26 mouse cellular contexts compared by ENCODE assay signal in genomic region chr11:29870174-29870573, GRCm38 (mm10). TPM values are rescaled to one million over a fixed set of nuclear protein-coding genes. Genes with fewer than 3 reads are reported as not detected.
"Had no signal": no experiment of that assay in that cellular context is flagged by ENCODE, and none has a peak within 500 bp of the region (broad histone marks: within the 10 kb centered on the region; RNA-seq: fewer than 3 reads in every experiment).

No protein-coding gene starts in this region.

- H3K27me3 ChIP-seq: heart, embryonic 13.5 days; heart, embryonic 15.5 days; hindbrain, embryonic 13.5 days; hindbrain, embryonic 15.5 days; limb, embryonic 12.5 days; liver, embryonic 13.5 days; liver, embryonic 15.5 days had no signal

- H3K4me2 ChIP-seq: heart, embryonic 11.5 days; heart, embryonic 13.5 days; heart, embryonic 15.5 days; hindbrain, embryonic 13.5 days; hindbrain, embryonic 15.5 days; limb, embryonic 12.5 days; liver, embryonic 13.5 days; liver, embryonic 15.5 days had no signal

- H3K9ac ChIP-seq: heart, embryonic 13.5 days; heart, embryonic 15.5 days; hindbrain, embryonic 13.5 days; hindbrain, embryonic 15.5 days; limb, embryonic 12.5 days; liver, embryonic 13.5 days; liver, embryonic 15.5 days had no signal

- H3K36me3 ChIP-seq: heart, embryonic 13.5 days; heart, embryonic 15.5 days; hindbrain, embryonic 13.5 days; hindbrain, embryonic 15.5 days; limb, embryonic 10.5 days; limb, embryonic 12.5 days; liver, embryonic 13.5 days; liver, embryonic 15.5 days had no signal

- H3K27ac ChIP-seq: heart, adult 2 months; heart, embryonic 13.5 days; heart, embryonic 15.5 days; hindbrain, embryonic 13.5 days; hindbrain, embryonic 15.5 days; hindbrain, postnatal 0 days; kidney, postnatal 0 days; limb, embryonic 10.5 days; limb, embryonic 12.5 days; liver, embryonic 13.5 days; liver, embryonic 15.5 days had no signal

- H3K4me1 ChIP-seq: heart, embryonic 13.5 days; heart, embryonic 15.5 days; hindbrain, embryonic 13.5 days; hindbrain, embryonic 15.5 days; limb, embryonic 10.5 days; limb, embryonic 12.5 days; liver, embryonic 13.5 days; liver, embryonic 15.5 days had no signal

- H3K9me3 ChIP-seq: heart, embryonic 13.5 days; heart, embryonic 15.5 days; hindbrain, embryonic 13.5 days; hindbrain, embryonic 15.5 days; limb, embryonic 10.5 days; limb, embryonic 12.5 days; liver, embryonic 13.5 days; liver, embryonic 15.5 days had no signal

- H3K4me3 ChIP-seq: heart, adult 2 months; heart, embryonic 13.5 days; heart, embryonic 15.5 days; hindbrain, embryonic 13.5 days; hindbrain, embryonic 15.5 days; limb, embryonic 10.5 days; limb, embryonic 12.5 days; liver, embryonic 13.5 days; liver, embryonic 15.5 days had no signal

- ATAC-seq: hindbrain, postnatal 0 days; intestine, embryonic 16.5 days had no signal

- DNase-seq: gastrocnemius, postnatal 14 days; gastrocnemius, postnatal 36 days; heart, adult 2 months; heart, postnatal 14 days; heart, postnatal 36 days; kidney, adult 11 months; kidney, adult 2 months; kidney, adult 9 months; kidney, postnatal 14 days; kidney, postnatal 36 days; layer of hippocampus, adult 9-11 months; layer of hippocampus, postnatal 36 days; liver; liver, embryonic 13.5 days had no signal

RNA-seq across cellular contexts. Expression of gene 4931440F15Rik, which starts 44.7 kb away (rescaled TPM):
- total RNA-seq: hematopoietic stem cell, adult 5-6 weeks had no signal
